Mouse (Mus musculus) retina, postnatal 1 day (tissue): ENCODE measurements at regions not wholly inside any gene's neighbourhood (a gene's known extent, or its start where the extent isn't known, plus 50 kb on each side); places are given as distances from the start of the nearest gene placed in this dataset.

Experiments
- DNase-seq: peaks from one replicate; pipeline ENCODE4 v3.0.0-alpha.2; 2012

GRCm38 (mm10) chr12:109958357-109959085 lies 320.3 kb upstream of the Dio3 start:
- DNase-seq, result peak; percentile 85

- no peak for DNase-seq
Measured at GRCm38 (mm10) chr12:109966776-109967175, 312.1 kb upstream of the Dio3 start.

- DNase-seq, result no peak
Measured at GRCm38 (mm10) chr12:109968303-109968702, 310.6 kb upstream of the Dio3 start.

GRCm38 (mm10) chr12:109971508-109971907 lies 307.4 kb upstream of the Dio3 start:
- no peak for DNase-seq

- DNase-seq, result no peak
Measured at GRCm38 (mm10) chr12:109972366-109973015, 306.4 kb upstream of the Dio3 start.

GRCm38 (mm10) chr12:109973598-109973997 lies 305.3 kb upstream of the Dio3 start:
- no peak for DNase-seq

- DNase-seq, result peak; percentile 65
Measured at GRCm38 (mm10) chr12:109975176-109975972, 303.5 kb upstream of the Dio3 start.

GRCm38 (mm10) chr12:109984651-109985050 lies 294.2 kb upstream of the Dio3 start:
- no peak for DNase-seq

- no peak for DNase-seq
Measured at GRCm38 (mm10) chr12:109993410-109993809, 285.5 kb upstream of the Dio3 start.

- DNase-seq, result no peak
Measured at GRCm38 (mm10) chr12:110002717-110003116, 276.2 kb upstream of the Dio3 start.

- no peak for DNase-seq
Measured at GRCm38 (mm10) chr12:110009136-110009535, 269.7 kb upstream of the Dio3 start.

- no peak for DNase-seq
Measured at GRCm38 (mm10) chr12:110020541-110021470, 258.1 kb upstream of the Dio3 start.

- DNase-seq, result no peak
Measured at GRCm38 (mm10) chr12:110021690-110022089, 257.2 kb upstream of the Dio3 start.

- peak; percentile 43 for DNase-seq
Measured at GRCm38 (mm10) chr12:110022631-110023030, 256.2 kb upstream of the Dio3 start.

GRCm38 (mm10) chr12:110023192-110024101 lies 255.4 kb upstream of the Dio3 start:
- DNase-seq, result peak; percentile 70

GRCm38 (mm10) chr12:110024295-110024694 lies 254.6 kb upstream of the Dio3 start:
- DNase-seq, result no peak

- DNase-seq, result no peak
Measured at GRCm38 (mm10) chr12:110025171-110025570, 253.7 kb upstream of the Dio3 start.

- peak; percentile 76 for DNase-seq
Measured at GRCm38 (mm10) chr12:110026033-110026750, 252.7 kb upstream of the Dio3 start.

- no peak for DNase-seq
Measured at GRCm38 (mm10) chr12:110027345-110027744, 251.5 kb upstream of the Dio3 start.

GRCm38 (mm10) chr12:110027976-110028375 lies 250.9 kb upstream of the Dio3 start:
- DNase-seq, result no peak

GRCm38 (mm10) chr12:110028646-110029045 lies 250.2 kb upstream of the Dio3 start:
- no peak for DNase-seq
